Mouse (Mus musculus): Measurements from ENCODE around the gene Gm14326. TPM values are rescaled to one million over a fixed set of nuclear protein-coding genes. Genes with fewer than 3 reads are reported as not detected.
"Not testable (repeated sequence)": the region's sequence is repeated elsewhere in the genome, so short reads cannot be mapped to it uniquely, and the experiment has no call there.

Gm14326 gene
- total RNA-seq (2021), result 10 to 100 TPM; 47.4 to 48.3 TPM
- long read RNA-seq, transcript Gm14326-201 (4 exons, 767 nt), result major isoform, 20 of 28 reads
- long read RNA-seq, partial matches to known transcripts, result 0 of 28 reads
- long read RNA-seq, other reads (novel, unspliced or antisense), result 7 of 28 reads

DNA sequence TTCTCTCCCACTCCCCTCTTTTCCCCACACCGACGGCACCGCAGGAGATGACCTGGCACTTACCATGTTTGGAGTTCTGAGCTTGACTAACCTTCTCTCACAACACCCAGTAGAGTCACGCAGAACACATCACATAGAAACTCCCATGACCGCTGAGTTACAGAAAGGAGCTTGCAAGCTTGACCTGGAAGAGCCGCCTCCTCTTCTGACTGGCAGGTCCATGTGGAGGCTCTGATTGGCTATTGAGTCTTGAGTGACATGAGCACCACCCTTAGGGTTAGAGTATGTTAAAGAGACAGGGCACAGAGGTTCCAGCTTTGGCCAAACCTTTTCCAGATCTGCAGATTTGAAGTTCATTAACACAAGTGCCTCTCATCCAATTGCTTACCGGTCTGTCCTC is at the start of gene Gm14326:
Gene Gm14326 (minus strand): TSS at position 153 of the 400 bp plus-strand sequence.
- peak; percentile 69 to 77 for DNase-seq (ENCODE audit: low spot score in 2 of 2)

DNA sequence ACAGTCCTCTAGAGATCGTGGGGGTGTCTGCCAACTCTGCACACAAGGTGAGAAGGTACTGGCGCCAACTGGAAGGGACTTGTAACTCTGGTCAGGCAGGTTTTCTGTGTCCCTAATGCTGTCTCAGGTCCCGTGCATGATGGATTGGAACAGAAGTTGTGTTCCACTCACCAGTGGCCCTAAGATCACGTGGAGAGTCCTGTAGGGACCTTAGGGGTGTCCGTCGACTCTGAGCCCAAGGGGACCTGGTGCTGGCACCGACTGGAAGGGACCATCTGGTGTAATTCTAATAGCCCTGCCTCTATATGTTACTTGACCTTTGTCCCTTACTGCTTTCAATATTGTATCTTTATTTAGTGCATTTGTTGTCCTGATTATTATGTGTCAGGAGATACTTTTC is 17.7 kb upstream of the Gm14326 start:
- DNase-seq (ENCODE audit: low spot score in 2 of 2), result not testable (repeated sequence)

DNA sequence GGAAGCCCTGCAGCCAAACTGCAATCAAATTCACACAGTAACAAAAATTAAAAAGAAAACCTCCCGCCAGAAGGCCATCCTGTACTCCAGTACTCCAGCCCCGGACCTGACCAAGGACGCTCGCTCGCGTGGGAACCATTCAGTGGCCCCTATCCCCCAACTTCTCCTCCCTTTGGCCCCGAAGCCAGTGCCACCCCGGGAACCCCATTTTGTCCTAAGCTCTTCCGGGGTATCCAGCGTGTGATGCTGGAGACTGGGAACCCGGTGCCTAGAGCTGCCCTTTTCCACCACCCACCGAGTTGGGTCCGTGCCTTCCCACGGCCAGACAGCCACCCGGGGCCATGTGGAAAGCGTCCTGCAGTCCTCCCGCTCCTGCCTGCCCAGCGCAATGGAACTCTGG is 363 bp downstream of the Gm14326 start:
- peak; percentile 34 to 44 for DNase-seq (ENCODE audit: low spot score in 2 of 2)

DNA sequence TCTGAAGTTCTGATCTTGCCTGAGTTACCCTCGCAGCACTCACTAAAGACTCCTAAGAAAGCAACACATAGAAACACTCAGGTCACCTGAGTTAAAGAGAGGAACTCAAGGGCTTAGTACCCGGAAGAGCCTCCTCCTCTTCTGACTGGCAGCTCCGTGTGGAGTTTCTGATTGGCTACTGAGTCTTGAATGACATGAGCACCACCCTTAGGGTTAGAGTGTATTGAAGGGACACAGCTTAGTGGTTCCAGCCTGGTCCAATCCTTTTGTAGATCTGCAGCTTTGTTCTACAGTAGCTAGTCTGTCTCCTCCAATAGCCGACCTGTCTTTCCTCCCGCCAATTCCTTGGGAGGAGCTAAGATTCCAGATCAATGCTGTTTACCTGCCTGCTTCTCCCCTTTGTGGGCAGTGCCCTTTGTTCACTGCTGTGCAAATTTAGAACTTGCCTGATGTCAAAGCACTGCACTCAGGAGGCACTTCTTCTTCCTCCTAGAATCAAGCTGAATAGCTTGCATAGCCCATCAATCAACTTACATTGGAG is 31.5 kb downstream of the Gm14326 start, which contains the start of gene Zfp972:
Gene Zfp972 (minus strand): TSS at position 51 of the 541 bp plus-strand sequence.
- not testable (repeated sequence) for DNase-seq (ENCODE audit: low spot score in 2 of 2)

DNA sequence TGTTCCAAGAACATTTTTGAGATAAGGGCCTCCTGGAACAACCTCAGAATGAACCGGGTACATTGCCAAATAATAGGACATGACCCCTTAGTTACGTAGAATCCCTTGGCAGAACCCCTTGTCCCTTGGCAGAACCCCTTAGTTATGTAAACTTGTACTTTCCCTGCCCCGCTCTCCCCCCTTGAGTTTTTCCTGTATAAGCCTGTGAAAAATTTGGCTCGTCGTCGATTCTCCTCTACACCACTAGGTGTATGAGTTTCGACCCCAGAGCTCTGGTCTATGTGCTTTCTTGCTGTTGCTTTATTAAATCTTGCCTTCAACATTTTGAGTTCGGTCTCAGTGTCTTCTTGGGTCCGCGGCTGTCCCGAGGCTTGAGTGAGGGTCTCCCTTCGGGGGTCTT is 53.8 kb downstream of the Gm14326 start:
- DNase-seq (ENCODE audit: low spot score in 2 of 2), result not testable (repeated sequence)

DNA sequence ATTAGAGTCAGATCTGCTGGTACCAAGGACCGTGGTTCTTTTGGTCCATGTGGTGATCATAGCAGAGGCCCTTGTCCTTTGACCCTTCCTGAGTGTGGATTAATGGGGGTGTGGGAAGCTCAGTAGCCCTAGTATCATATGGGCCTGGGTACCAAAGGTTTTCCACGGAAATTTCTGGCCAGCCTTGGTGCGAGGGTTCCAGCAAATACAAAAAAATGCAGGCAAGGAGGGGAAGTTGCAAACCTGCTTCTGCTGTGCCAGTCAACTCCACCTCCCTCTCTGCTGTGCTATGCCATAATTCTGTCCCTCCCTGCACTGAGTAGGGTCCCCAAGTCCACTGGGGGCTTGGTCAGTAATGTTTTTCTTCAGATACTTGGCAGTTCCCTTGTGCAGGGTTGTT is 58.9 kb downstream of the Gm14326 start:
- DNase-seq (ENCODE audit: low spot score in 2 of 2), result not testable (repeated sequence)

DNA sequence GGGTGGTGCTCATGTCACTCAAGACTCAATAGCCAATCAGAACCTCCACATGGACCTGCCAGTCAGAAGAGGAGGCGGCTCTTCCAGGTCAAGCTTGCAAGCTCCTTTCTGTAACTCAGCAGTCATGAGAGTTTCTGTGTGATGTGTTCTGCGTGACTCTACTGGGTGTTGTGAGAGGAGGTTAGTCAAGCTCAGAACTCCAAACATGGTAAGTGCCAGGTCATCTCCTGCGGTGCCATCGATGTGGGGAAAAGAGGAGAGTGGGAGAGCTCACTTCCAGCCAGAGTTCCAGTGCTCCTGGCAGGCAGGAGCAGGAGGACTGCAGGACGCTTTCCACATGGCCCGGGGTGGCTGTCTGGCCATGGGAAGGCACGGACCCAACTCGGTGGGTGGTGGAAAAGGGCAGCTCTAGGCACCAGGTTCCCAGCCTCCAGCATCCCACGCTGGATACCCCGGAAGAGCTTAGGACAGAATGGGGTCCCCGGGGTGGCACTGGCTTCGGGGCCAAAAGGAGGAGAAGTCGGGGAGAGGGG is 60.0 kb downstream of the Gm14326 start, which contains the start of gene Gm14327:
Gene Gm14327 (plus strand): TSS at position 51 of the 533 bp plus-strand sequence.
- not testable (repeated sequence) for DNase-seq (ENCODE audit: low spot score in 2 of 2)

DNA sequence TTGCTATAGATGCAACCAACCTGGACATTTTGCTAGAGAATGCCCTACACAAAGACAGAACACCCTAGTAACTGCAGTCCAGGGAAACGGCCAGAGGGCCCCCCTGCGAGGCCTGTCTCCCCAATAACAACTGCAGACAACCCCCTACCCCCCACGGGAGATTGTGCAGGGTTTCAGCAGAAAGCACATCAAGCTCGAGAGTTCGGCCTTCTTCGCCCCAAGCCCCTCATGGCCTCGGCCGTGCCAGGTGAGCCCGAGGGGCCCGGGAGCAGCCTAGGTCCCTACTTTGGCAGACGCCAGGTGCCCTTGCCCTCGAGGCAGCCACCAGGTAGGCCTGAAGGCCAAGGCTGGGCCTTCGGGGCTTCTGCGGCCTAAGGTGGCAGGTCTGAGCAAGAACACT is 69.4 kb downstream of the Gm14326 start:
- not testable (repeated sequence) for DNase-seq (ENCODE audit: low spot score in 2 of 2)

Other genes with a start within 250 kb of the Gm14326 start
- gene Gm14322, start 198.0 kb downstream of the Gm14326 start, total RNA-seq (2021), result 10 to 100 TPM; 31.5 to 32.7 TPM
- 100 to 1,000 TPM; 151 to 154 TPM for gene Gm14325, start 117.0 kb downstream of the Gm14326 start, total RNA-seq (2021)
- gene Gm14327, start 60.2 kb downstream of the Gm14326 start, total RNA-seq (2021), result 1 to 10 TPM; 6.4 to 8.4 TPM
- not detected for gene Zfp972, start 31.7 kb downstream of the Gm14326 start, total RNA-seq (2021)
- gene Zfp971, start 66.0 kb upstream of the Gm14326 start, total RNA-seq (2021), result 10 to 100 TPM; 28.8 to 30.5 TPM
- gene Zfp931, start 121.2 kb upstream of the Gm14326 start, total RNA-seq (2021), result 10 to 100 TPM; 19.0 to 23.8 TPM
- gene Phactr3, start 161.7 kb upstream of the Gm14326 start, total RNA-seq (2021), result 100 to 1,000 TPM; 113 to 115 TPM

Data from layer of hippocampus, postnatal 10 days (tissue).